In genomic region chr6:127629249-127629648, GRCm38 (mm10) we compare ENCODE assay signal across 27 mouse cellular contexts.
"Had no signal": no experiment of that assay in that cellular context is flagged by ENCODE, and none has a peak within 500 bp of the region (broad histone marks: within the 10 kb centered on the region; RNA-seq: fewer than 3 reads in every experiment).

No protein-coding gene starts in this region.

- H3K27me3 ChIP-seq: embryonic facial prominence, embryonic 15.5 days; forebrain, embryonic 12.5 days; forebrain, embryonic 15.5 days had no signal

- H3K9ac ChIP-seq: embryonic facial prominence, embryonic 12.5 days; embryonic facial prominence, embryonic 13.5 days; embryonic facial prominence, embryonic 15.5 days; forebrain, embryonic 12.5 days; forebrain, embryonic 15.5 days; forebrain, postnatal 0 days had no signal

- H3K4me3 ChIP-seq: embryonic facial prominence, embryonic 10.5 days; embryonic facial prominence, embryonic 12.5 days; embryonic facial prominence, embryonic 13.5 days; embryonic facial prominence, embryonic 15.5 days; erythroblast, embryonic 14.5 days; forebrain, embryonic 10.5 days; forebrain, embryonic 12.5 days; forebrain, embryonic 15.5 days; gastrocnemius, adult 2 months; heart, adult 2 months; heart, embryonic 10.5 days had no signal

- H3K27ac ChIP-seq: embryonic facial prominence, embryonic 10.5 days; embryonic facial prominence, embryonic 12.5 days; embryonic facial prominence, embryonic 13.5 days; embryonic facial prominence, embryonic 15.5 days; forebrain, embryonic 10.5 days; forebrain, embryonic 12.5 days; forebrain, embryonic 15.5 days; gastrocnemius, adult 2 months; heart, adult 2 months; heart, embryonic 10.5 days had no signal

- H3K9me3 ChIP-seq: embryonic facial prominence, embryonic 10.5 days; embryonic facial prominence, embryonic 12.5 days; embryonic facial prominence, embryonic 13.5 days; embryonic facial prominence, embryonic 15.5 days; forebrain, embryonic 10.5 days; forebrain, embryonic 12.5 days; forebrain, embryonic 15.5 days; heart, embryonic 10.5 days had no signal

- ATAC-seq: forebrain, embryonic 14.5 days; forebrain, embryonic 15.5 days; forebrain, embryonic 16.5 days; forebrain, postnatal 0 days had no signal

- H3K36me3 ChIP-seq: embryonic facial prominence, embryonic 10.5 days; embryonic facial prominence, embryonic 12.5 days; embryonic facial prominence, embryonic 13.5 days; embryonic facial prominence, embryonic 15.5 days; forebrain, embryonic 10.5 days; forebrain, embryonic 12.5 days; forebrain, embryonic 15.5 days; heart, embryonic 10.5 days had no signal

- H3K4me2 ChIP-seq: embryonic facial prominence, embryonic 12.5 days; embryonic facial prominence, embryonic 13.5 days; embryonic facial prominence, embryonic 15.5 days; forebrain, embryonic 12.5 days; forebrain, embryonic 15.5 days had no signal

- DNase-seq: cerebellum, adult 8-10 months; cerebellum, adult 9-10 months; cerebellum, adult 9-11 months; cerebellum, postnatal 10 days; cerebellum, postnatal 14 days; cerebellum, postnatal 25 days; cerebellum, postnatal 36 days; embryo, embryonic 11 days; forebrain, postnatal 0 days; gastrocnemius, adult 2 months; gastrocnemius, postnatal 10 days; gastrocnemius, postnatal 14 days; gastrocnemius, postnatal 36 days; heart, adult 11 months; heart, adult 18-20 months; heart, adult 2 months had no signal
